Mouse (Mus musculus): ENCODE results near the gene Arfip1. TPM values are rescaled to one million over a fixed set of nuclear protein-coding genes. Genes with fewer than 3 reads are reported as not detected.

The Arfip1 gene
- polyA plus RNA-seq, 1 experiment: 5.6 TPM

GRCm38 (mm10) chr3:84597996-84598734 is 15.7 kb upstream of the Arfip1 start:
- Histone ChIP-seq H3K36me3 (ENCODE audit: control insufficient read depth, insufficient read depth, low read length) (no peaks in the 10 kb centered on the region), H3K27ac (ENCODE audit: insufficient read depth, low read depth, low read length) (no peak overlapping the region), H3K27me3 (ENCODE audit: control insufficient read depth, insufficient read depth, low read length) (no peaks in the 10 kb centered on the region), H3K4me1 (ENCODE audit: control insufficient read depth, insufficient read depth, insufficient read length, low read length) (peaks cover 6% of the 10 kb centered on the region; the same call in 1 of the 2 replicates), H3K4me3 (ENCODE audit: low read depth, low read length) (no peak overlapping the region)
- TF ChIP-seq POLR2A (IDR thresholded peaks at IDR 0.05; ENCODE audit: low read depth, low read length): no peak
- no peak for TF ChIP-seq CTCF (IDR thresholded peaks at IDR 0.05; ENCODE audit: extremely low read depth, insufficient read length, insufficient replicate concordance, low read depth, low read length)
- 64% methylated on average over 6 of the region's 6 CpGs for WGBS

- H3K27me3 ChIP-seq (ENCODE audit: control insufficient read depth, insufficient read depth, low read length): no peaks in the 10 kb centered on the region
- TF ChIP-seq CTCF (IDR thresholded peaks at IDR 0.05; ENCODE audit: extremely low read depth, insufficient read length, insufficient replicate concordance, low read depth, low read length): no peak
- no peak for TF ChIP-seq POLR2A (IDR thresholded peaks at IDR 0.05; ENCODE audit: low read depth, low read length)
- no peaks in the 10 kb centered on the region for H3K36me3 ChIP-seq (ENCODE audit: control insufficient read depth, insufficient read depth, low read length)
- H3K4me1 ChIP-seq (ENCODE audit: control insufficient read depth, insufficient read depth, insufficient read length, low read length): peaks cover 2% of the 10 kb centered on the region; the same call in 1 of the 2 replicates
- WGBS: 42% methylated on average over 5 of the region's 5 CpGs
- no peak overlapping the region for H3K4me3 ChIP-seq (ENCODE audit: low read depth, low read length)
- H3K27ac ChIP-seq (ENCODE audit: insufficient read depth, low read depth, low read length): no peak overlapping the region
Observed at GRCm38 (mm10) chr3:84595677-84596234, 13.3 kb upstream of the Arfip1 start.

GRCm38 (mm10) chr3:84594894-84595676 is 12.7 kb upstream of the Arfip1 start:
- peak overlapping the region; percentile 58; the same call in 1 of the 2 replicates for H3K27ac ChIP-seq (ENCODE audit: insufficient read depth, low read depth, low read length)
- H3K36me3 ChIP-seq (ENCODE audit: control insufficient read depth, insufficient read depth, low read length): no peaks in the 10 kb centered on the region
- no peak for TF ChIP-seq POLR2A (IDR thresholded peaks at IDR 0.05; ENCODE audit: low read depth, low read length)
- no peak for TF ChIP-seq CTCF (IDR thresholded peaks at IDR 0.05; ENCODE audit: extremely low read depth, insufficient read length, insufficient replicate concordance, low read depth, low read length)
- peak overlapping the region; percentile 57 for H3K4me3 ChIP-seq (ENCODE audit: low read depth, low read length)
- H3K27me3 ChIP-seq (ENCODE audit: control insufficient read depth, insufficient read depth, low read length): no peaks in the 10 kb centered on the region
- 2% methylated on average over 23 of the region's 23 CpGs for WGBS
- H3K4me1 ChIP-seq (ENCODE audit: control insufficient read depth, insufficient read depth, insufficient read length, low read length): peaks cover 2% of the 10 kb centered on the region; the same call in 1 of the 2 replicates

- no peaks in the 10 kb centered on the region for H3K27me3 ChIP-seq (ENCODE audit: control insufficient read depth, insufficient read depth, low read length)
- H3K4me1 ChIP-seq (ENCODE audit: control insufficient read depth, insufficient read depth, insufficient read length, low read length): peaks cover 2% of the 10 kb centered on the region; the same call in 1 of the 2 replicates
- no peak within 1 kb of the TSS for H3K27ac ChIP-seq (ENCODE audit: insufficient read depth, low read depth, low read length)
- H3K36me3 ChIP-seq (ENCODE audit: control insufficient read depth, insufficient read depth, low read length): no peaks in the 10 kb centered on the region
- TF ChIP-seq CTCF (IDR thresholded peaks at IDR 0.05; ENCODE audit: extremely low read depth, insufficient read length, insufficient replicate concordance, low read depth, low read length) (no peak), POLR2A (IDR thresholded peaks at IDR 0.05; ENCODE audit: low read depth, low read length) (no peak)
- 93% methylated on average over 2 of the region's 2 CpGs for WGBS
- H3K4me3 ChIP-seq (ENCODE audit: low read depth, low read length): 0 out of 2 replicates have a peak within 1 kb of the TSS, but pooled peaks have one; percentile 7
Observed at GRCm38 (mm10) chr3:84593274-84593673, 10.8 kb upstream of the Arfip1 start, which contains the start of gene Tigd4. Tigd4 (plus strand) TSS chr3:84593574.

GRCm38 (mm10) chr3:84586736-84587135 is 4.3 kb upstream of the Arfip1 start:
- Histone ChIP-seq H3K4me1 (ENCODE audit: control insufficient read depth, insufficient read depth, insufficient read length, low read length) (peaks cover 6% of the 10 kb centered on the region; the same call in 1 of the 2 replicates), H3K4me3 (ENCODE audit: low read depth, low read length) (no peak overlapping the region), H3K27me3 (ENCODE audit: control insufficient read depth, insufficient read depth, low read length) (no peaks in the 10 kb centered on the region), H3K36me3 (ENCODE audit: control insufficient read depth, insufficient read depth, low read length) (no peaks in the 10 kb centered on the region), H3K27ac (ENCODE audit: insufficient read depth, low read depth, low read length) (no peak overlapping the region)
- TF ChIP-seq POLR2A (IDR thresholded peaks at IDR 0.05; ENCODE audit: low read depth, low read length) (no peak), CTCF (IDR thresholded peaks at IDR 0.05; ENCODE audit: extremely low read depth, insufficient read length, insufficient replicate concordance, low read depth, low read length) (no peak)
- WGBS: 15% methylated on average over 5 of the region's 5 CpGs

- WGBS: under 1% methylated on average over 27 of the region's 27 CpGs
Observed at GRCm38 (mm10) chr3:84582913-84583276, 470 bp upstream of the Arfip1 start.

More at GRCm38 (mm10) chr3:84582913-84583276, 470 bp upstream of the Arfip1 start:
- Histone ChIP-seq H3K27ac (ENCODE audit: insufficient read depth, low read depth, low read length) (peak overlapping the region; percentile 50), H3K4me1 (ENCODE audit: control insufficient read depth, insufficient read depth, insufficient read length, low read length) (peaks cover 13% of the 10 kb centered on the region), H3K36me3 (ENCODE audit: control insufficient read depth, insufficient read depth, low read length) (no peaks in the 10 kb centered on the region), H3K4me3 (ENCODE audit: low read depth, low read length) (peak overlapping the region; percentile 87), H3K27me3 (ENCODE audit: control insufficient read depth, insufficient read depth, low read length) (no peaks in the 10 kb centered on the region)
- TF ChIP-seq CTCF (IDR thresholded peaks at IDR 0.05; ENCODE audit: extremely low read depth, insufficient read length, insufficient replicate concordance, low read depth, low read length) (no peak), POLR2A (IDR thresholded peaks at IDR 0.05; ENCODE audit: low read depth, low read length) (no peak)
